Mouse (Mus musculus) midbrain, postnatal 0 days (tissue): ENCODE measurements at regions not wholly inside any gene's neighbourhood (a gene's known extent, or its start where the extent isn't known, plus 50 kb on each side); places are given as distances from the start of the nearest gene placed in this dataset.

Experiments used
- ATAC-seq: fragments of 200-750 bp; cut with Nextera tagmentation; 2 replicates; pipeline ENCODE4 v1.8.0; 2017; ENCODE audit warnings: moderate number of reproducible peaks, mild to moderate bottlenecking, moderate TSS enrichment, moderate library complexity; ENCODE audit not compliant: low FRiP score
- DNase-seq: peaks from one replicate; pipeline ENCODE4 v3.0.0-alpha.2; 2015; ENCODE audit warnings: low spot score
- H3K27ac ChIP-seq: fragments of 300-500 bp; sonication (generic); 2 replicates; pipeline ENCODE4 v1.5.1; 2014; ENCODE audit warnings: low read depth, mild to moderate bottlenecking, low read length, mixed read lengths
- H3K27me3 ChIP-seq: fragments of 300-500 bp; sonication (generic); 2 replicates; pipeline ENCODE4 v1.6.1; 2014; ENCODE audit warnings: low read length, control low read depth, mixed read lengths; ENCODE audit not compliant: insufficient read depth
- H3K36me3 ChIP-seq: fragments of 300-500 bp; sonication (generic); 2 replicates; pipeline ENCODE4 v1.6.1; 2014; ENCODE audit warnings: low read length, control low read depth, mixed read lengths; ENCODE audit not compliant: insufficient read depth
- H3K4me1 ChIP-seq: fragments of 300-500 bp; sonication (generic); 2 replicates; pipeline ENCODE4 v1.6.1; 2014; ENCODE audit warnings: mild to moderate bottlenecking, control low read depth, antibody characterized with exemption, low read length, mixed read lengths; ENCODE audit not compliant: insufficient read depth
- H3K4me2 ChIP-seq: fragments of 300-500 bp; sonication (generic); 2 replicates; pipeline ENCODE4 v1.6.1; 2014; ENCODE audit warnings: low read depth, mild to moderate bottlenecking, low read length, mixed read lengths; ENCODE audit not compliant: poor library complexity, severe bottlenecking
- H3K4me3 ChIP-seq: fragments of 300-500 bp; sonication (generic); 2 replicates; pipeline ENCODE4 v1.5.1; 2014; ENCODE audit warnings: low read depth, mild to moderate bottlenecking, low read length, moderate library complexity
- H3K9ac ChIP-seq: fragments of 300-500 bp; sonication (generic); replicated peaks from 2 replicates; pipeline ENCODE4 v1.6.1; 2014; ENCODE audit warnings: mild to moderate bottlenecking, low read length, moderate library complexity, mixed read lengths; ENCODE audit not compliant: poor library complexity, severe bottlenecking
- H3K9me3 ChIP-seq: fragments of 300-500 bp; sonication (generic); 2 replicates; pipeline ENCODE4 v1.6.1; 2016; ENCODE audit warnings: low read length, control low read depth
- CTCF ChIP-seq: IDR thresholded peaks from 2 replicates; pipeline ENCODE4 v1.5.1; 2016; ENCODE audit warnings: antibody characterized with exemption, mild to moderate bottlenecking
- WGBS: fragments of 180-500 bp; shearing (Covaris S2); extraction: QIAGEN DNeasy Blood & Tissue Kit; methylation state at CpG from one replicate; pipeline ENCODE4 v1.1.7; 2014; 5-methylcytosine and 5-hydroxymethylcytosine counted together

DNA sequence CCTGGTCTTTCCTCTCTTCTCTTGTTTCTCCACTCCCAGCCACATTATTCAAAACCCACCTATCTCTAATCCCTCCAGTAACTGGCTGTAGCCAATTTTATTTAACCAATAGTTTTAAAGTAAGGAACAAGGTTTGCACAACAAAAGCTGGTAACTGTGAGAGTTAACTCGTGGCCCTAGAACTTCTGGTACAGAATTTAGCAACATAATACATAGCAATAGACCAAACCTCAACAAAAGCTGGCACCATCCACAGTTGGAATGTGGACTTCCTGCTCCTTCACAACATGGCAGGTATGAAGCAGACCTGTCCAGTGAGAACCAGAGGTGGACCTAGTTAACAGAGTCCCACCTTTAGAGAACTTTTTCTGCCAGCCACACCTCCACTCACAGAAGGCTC lies 695.7 kb upstream of the Car8 start:
- no peak for ATAC-seq

DNA sequence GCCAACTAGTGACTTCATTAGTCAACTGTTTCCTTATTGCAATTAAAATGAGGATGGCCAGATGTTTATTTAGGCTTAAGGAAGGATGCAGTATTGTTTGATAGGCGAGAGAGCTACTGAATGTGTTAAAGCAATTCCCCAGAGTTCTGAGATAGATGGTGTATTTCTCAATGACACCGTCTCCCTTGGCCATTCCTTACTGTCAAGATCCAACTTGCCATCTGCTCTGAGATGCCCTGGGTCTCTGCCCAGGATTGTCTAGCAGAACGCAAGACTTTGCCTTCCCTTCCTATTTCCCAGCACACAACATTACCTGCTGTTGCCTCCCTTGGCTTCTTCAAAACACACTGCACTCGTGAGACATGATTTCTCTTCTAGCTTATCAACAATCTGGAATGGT lies 690.5 kb upstream of the Car8 start:
- peak; percentile 31; the same call in 1 of the 2 replicates for ATAC-seq
- Histone ChIP-seq H3K4me2 (no peak overlapping the region), H3K9me3 (no peaks in the 10 kb centered on the region), H3K4me3 (no peak overlapping the region), H3K27ac (no peak overlapping the region), H3K36me3 (no peaks in the 10 kb centered on the region), H3K9ac (no peak overlapping the region), H3K4me1 (no peaks in the 10 kb centered on the region), H3K27me3 (no peaks in the 10 kb centered on the region)
- 75% methylated on average over 4 of the region's 4 CpGs for WGBS
- peak; percentile 65 for DNase-seq
- TF ChIP-seq CTCF = no peak

More for the DNA sequence above, 695.7 kb upstream of the Car8 start:
- Histone ChIP-seq H3K9ac (no peak overlapping the region), H3K36me3 (no peaks in the 10 kb centered on the region), H3K9me3 (no peaks in the 10 kb centered on the region), H3K27ac (no peak overlapping the region), H3K27me3 (no peaks in the 10 kb centered on the region), H3K4me3 (no peak overlapping the region), H3K4me2 (no peak overlapping the region), H3K4me1 (no peaks in the 10 kb centered on the region)
- DNase-seq = no peak
- WGBS = 82% methylated on average over 1 of the region's 1 CpGs
- TF ChIP-seq CTCF = no peak

DNA sequence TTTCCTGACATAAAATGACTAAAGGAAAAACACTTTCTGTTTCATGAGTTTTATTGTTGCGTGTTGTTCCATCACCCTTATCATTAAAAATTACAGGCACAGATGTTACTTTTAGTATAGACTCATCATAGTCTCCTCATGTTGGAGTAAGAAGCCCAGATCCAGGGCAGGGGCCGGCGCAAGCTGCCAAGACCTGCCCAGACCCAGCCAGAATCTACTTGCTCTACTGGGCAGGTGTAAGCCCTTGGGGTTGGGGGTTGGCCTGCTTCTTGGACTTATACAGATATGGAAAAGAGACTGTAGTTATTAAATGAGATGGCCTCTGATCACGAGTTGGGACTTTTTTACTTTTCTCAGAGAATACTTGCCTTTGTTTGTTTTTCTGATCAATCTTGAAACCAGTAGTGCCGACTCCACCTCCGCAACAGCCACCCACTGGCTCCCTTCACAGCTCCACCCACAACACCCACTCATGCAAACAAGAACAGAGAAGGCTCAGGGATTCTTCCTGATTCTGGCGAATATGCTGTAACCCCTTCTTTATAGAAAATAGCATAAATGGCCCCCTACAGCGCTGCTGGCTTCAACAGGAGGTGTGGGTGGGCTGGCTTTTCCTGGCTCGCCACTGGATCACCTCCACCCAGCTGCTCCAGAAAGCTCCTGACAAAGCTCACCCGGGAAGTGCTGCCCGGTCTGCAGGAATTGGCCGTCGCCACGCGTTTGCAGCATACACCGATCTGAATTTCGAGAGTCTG lies 689.9 kb upstream of the Car8 start:
- peak; percentile 54 for DNase-seq
- no peaks in the 10 kb centered on the region for H3K4me1 ChIP-seq
- no peak overlapping the region for H3K4me2 ChIP-seq
- H3K9ac ChIP-seq = no peak overlapping the region
- no peak overlapping the region for H3K4me3 ChIP-seq
- H3K9me3 ChIP-seq = no peaks in the 10 kb centered on the region
- H3K27me3 ChIP-seq = no peaks in the 10 kb centered on the region
- WGBS = 73% methylated on average over 17 of the region's 17 CpGs
- TF ChIP-seq CTCF = no peak
- H3K36me3 ChIP-seq = no peaks in the 10 kb centered on the region
- no peak overlapping the region for H3K27ac ChIP-seq
- no peak for ATAC-seq

DNA sequence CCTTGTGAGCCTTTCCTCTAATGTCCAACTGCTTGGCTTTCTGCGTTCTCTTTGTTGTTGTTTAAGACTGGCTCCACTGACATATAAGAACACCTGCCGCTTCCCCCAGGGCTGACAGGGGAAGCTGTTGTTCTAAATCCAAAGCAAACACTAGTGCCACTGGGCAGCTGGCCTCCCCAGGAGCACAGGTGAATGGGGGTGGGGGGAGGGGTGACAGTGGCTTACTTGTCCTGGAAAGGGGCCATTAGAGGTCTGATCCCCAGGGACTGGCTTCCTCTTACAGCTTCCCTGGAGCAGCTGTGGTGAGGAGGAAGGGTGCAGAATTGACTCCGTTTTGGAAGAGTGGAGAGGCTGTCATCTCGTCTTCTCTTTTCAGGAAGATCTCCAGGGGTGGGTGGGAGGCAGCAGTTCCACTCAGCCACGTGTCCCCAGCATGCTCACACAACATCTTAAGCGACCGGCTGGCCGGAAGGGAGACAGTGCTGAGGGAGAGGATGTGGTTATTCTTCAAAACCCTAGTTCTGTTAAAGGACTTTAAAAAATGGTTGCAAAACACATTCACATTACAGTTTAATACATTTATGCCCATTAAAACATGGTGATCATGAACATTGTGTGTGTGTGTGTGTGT lies 688.5 kb upstream of the Car8 start:
- DNase-seq (no peak), ATAC-seq (no peak)
- Histone ChIP-seq H3K4me3 (no peak overlapping the region), H3K27ac (no peak overlapping the region), H3K4me2 (no peak overlapping the region), H3K36me3 (no peaks in the 10 kb centered on the region), H3K9me3 (no peaks in the 10 kb centered on the region), H3K9ac (no peak overlapping the region), H3K4me1 (no peaks in the 10 kb centered on the region), H3K27me3 (no peaks in the 10 kb centered on the region)
- WGBS = 37% methylated on average over 8 of the region's 8 CpGs
- no peak for TF ChIP-seq CTCF

DNA sequence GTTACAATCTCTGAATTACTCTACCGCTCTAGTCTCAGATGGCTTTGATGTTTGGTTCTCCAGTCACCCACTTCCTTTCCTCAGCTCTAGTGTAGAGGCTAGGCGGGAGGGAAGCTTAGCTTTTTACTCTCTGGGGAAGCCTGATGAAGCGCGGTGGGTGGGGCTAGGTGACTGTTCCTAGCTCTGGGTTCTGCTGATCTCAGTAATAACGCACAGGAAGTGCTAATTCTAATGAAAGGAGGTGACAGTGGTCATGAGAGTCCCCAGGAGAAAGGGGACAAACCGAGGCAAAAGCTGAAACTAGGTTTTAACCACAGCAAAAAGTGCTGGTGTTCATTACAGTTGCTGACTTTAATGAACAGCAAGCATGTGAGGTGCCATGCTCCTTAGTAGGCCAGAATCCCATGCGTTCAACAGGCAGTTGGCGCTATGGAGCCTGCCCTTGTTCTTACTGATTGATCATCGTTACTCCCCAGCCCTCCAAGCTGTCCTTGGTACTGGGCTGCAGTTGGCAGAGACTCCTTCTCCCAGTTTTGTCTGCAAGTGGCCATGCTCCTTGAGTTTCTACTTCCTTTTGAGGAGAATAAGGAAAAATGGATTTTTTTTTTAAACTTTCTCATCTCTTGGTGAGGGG lies 687.9 kb upstream of the Car8 start:
- no peak overlapping the region for H3K27ac ChIP-seq
- no peaks in the 10 kb centered on the region for H3K27me3 ChIP-seq
- no peak overlapping the region for H3K9ac ChIP-seq
- H3K4me3 ChIP-seq = no peak overlapping the region
- H3K9me3 ChIP-seq = no peaks in the 10 kb centered on the region
- ATAC-seq (no peak), DNase-seq (no peak)
- H3K36me3 ChIP-seq = no peaks in the 10 kb centered on the region
- WGBS = 49% methylated on average over 9 of the region's 9 CpGs
- no peak overlapping the region for H3K4me2 ChIP-seq
- no peak for TF ChIP-seq CTCF
- peaks cover 3% of the 10 kb centered on the region; the same call in 1 of the 2 replicates for H3K4me1 ChIP-seq
